Mouse (Mus musculus) lung, embryonic 15.5 days (tissue): Measurements from ENCODE around the gene Ttc41. TPM values are rescaled to one million over a fixed set of nuclear protein-coding genes. Genes with fewer than 3 reads are reported as not detected.

Experiments
- ATAC-seq: fragments of 200-750 bp; cut with Nextera tagmentation; 2 replicates; pipeline ENCODE4 v1.8.0; 2017; ENCODE audit warnings: moderate number of reproducible peaks, borderline replicate concordance; ENCODE audit not compliant: low FRiP score, low TSS enrichment; ENCODE audit errors: extremely low read depth
- H3K27ac ChIP-seq: fragments of 300-500 bp; sonication (generic); 2 replicates; pipeline ENCODE4 v1.5.1; 2015; ENCODE audit warnings: moderate library complexity, mild to moderate bottlenecking, inconsistent platforms
- H3K27me3 ChIP-seq: fragments of 300-500 bp; sonication (generic); 2 replicates; pipeline ENCODE4 v1.6.1; 2015; ENCODE audit warnings: inconsistent platforms
- H3K36me3 ChIP-seq: fragments of 300-500 bp; sonication (generic); 2 replicates; pipeline ENCODE4 v1.6.1; 2015; ENCODE audit warnings: inconsistent platforms
- H3K4me1 ChIP-seq: fragments of 300-500 bp; sonication (generic); 2 replicates; pipeline ENCODE4 v1.6.1; 2015; ENCODE audit warnings: inconsistent platforms
- H3K4me2 ChIP-seq: fragments of 300-500 bp; sonication (generic); 2 replicates; pipeline ENCODE4 v1.6.1; 2015; ENCODE audit warnings: inconsistent platforms, mild to moderate bottlenecking, moderate library complexity
- H3K4me3 ChIP-seq: fragments of 300-500 bp; sonication (generic); 2 replicates; pipeline ENCODE4 v1.5.1; 2015; ENCODE audit warnings: mild to moderate bottlenecking, inconsistent platforms
- H3K9ac ChIP-seq: fragments of 300-500 bp; sonication (generic); 2 replicates; pipeline ENCODE4 v1.6.1; 2015; ENCODE audit warnings: inconsistent platforms
- H3K9me3 ChIP-seq: fragments of 300-500 bp; sonication (generic); 2 replicates; pipeline ENCODE4 v1.6.1; 2016; ENCODE audit warnings: inconsistent platforms
- WGBS: fragments of 180-500 bp; shearing (Covaris S2); methylation state at CpG from one replicate; pipeline ENCODE4 v1.1.7; 2015; 5-methylcytosine and 5-hydroxymethylcytosine counted together
- polyA plus RNA-seq: library from polyadenylated mRNA; unstranded; fragments of >200 nt; fragmentation: Nextera tagmentation; extraction: Ambion mirVana; gene quantifications from 2 replicates; pipeline ENCODE4 v1.2.1, GENCODE M21; 2015

Ttc41 gene
- polyA plus RNA-seq, 1 experiment from 2014 or later = 1.6 TPM

DNA sequence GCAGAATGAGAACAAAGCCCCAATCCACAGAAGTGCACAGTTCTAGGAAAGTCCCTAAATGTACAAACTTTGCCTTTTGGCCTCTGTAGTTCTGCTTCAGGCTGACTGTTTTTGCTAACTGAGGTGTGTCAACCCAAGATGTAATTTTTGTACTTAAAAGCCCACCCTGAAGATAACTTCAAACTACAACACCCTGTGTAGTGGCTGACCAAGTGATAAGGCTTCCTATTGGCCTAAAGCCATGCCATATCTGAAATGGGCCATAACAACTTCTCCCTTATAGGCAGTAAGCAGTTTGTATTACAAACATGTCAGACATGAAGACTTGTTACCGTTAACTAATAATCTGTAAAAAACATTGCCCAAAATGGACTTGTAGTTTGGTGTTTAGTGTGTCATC, 52.1 kb downstream of the Ttc41 start:
- WGBS = 85% methylated on average over 1 of the region's 1 CpGs
- H3K27ac ChIP-seq = no peak overlapping the region
- no peak overlapping the region for H3K9ac ChIP-seq
- H3K27me3 ChIP-seq = no peaks in the 10 kb centered on the region
- no peak for ATAC-seq
- H3K4me1 ChIP-seq = no peaks in the 10 kb centered on the region
- no peaks in the 10 kb centered on the region for H3K36me3 ChIP-seq
- H3K9me3 ChIP-seq = no peaks in the 10 kb centered on the region
- no peak overlapping the region for H3K4me2 ChIP-seq
- no peak overlapping the region for H3K4me3 ChIP-seq

GRCm38 (mm10) chr10:86758211-86758610, 52.6 kb downstream of the Ttc41 start:
- Histone ChIP-seq H3K36me3 (no peaks in the 10 kb centered on the region), H3K4me1 (no peaks in the 10 kb centered on the region), H3K9ac (no peak overlapping the region), H3K4me2 (no peak overlapping the region), H3K27me3 (no peaks in the 10 kb centered on the region), H3K4me3 (no peak overlapping the region), H3K9me3 (no peaks in the 10 kb centered on the region), H3K27ac (no peak overlapping the region)
- no peak for ATAC-seq
- 79% methylated on average over 6 of the region's 6 CpGs for WGBS

- Histone ChIP-seq H3K27me3 (no peaks in the 10 kb centered on the region), H3K4me1 (no peaks in the 10 kb centered on the region), H3K9me3 (no peaks in the 10 kb centered on the region), H3K27ac (no peak overlapping the region), H3K4me3 (no peak overlapping the region), H3K36me3 (no peaks in the 10 kb centered on the region), H3K9ac (no peak overlapping the region), H3K4me2 (no peak overlapping the region)
- WGBS = 61% methylated on average over 1 of the region's 1 CpGs
- ATAC-seq = no peak
These were observed 55.6 kb downstream of the Ttc41 start for GRCm38 (mm10) chr10:86761236-86761635.

GRCm38 (mm10) chr10:86761722-86762383, 56.2 kb downstream of the Ttc41 start:
- H3K9me3 ChIP-seq = no peaks in the 10 kb centered on the region
- H3K4me1 ChIP-seq = no peaks in the 10 kb centered on the region
- WGBS = 43% methylated on average over 7 of the region's 7 CpGs
- no peak overlapping the region for H3K27ac ChIP-seq
- H3K27me3 ChIP-seq = no peaks in the 10 kb centered on the region
- H3K36me3 ChIP-seq = no peaks in the 10 kb centered on the region
- no peak overlapping the region for H3K4me2 ChIP-seq
- H3K9ac ChIP-seq = no peak overlapping the region
- H3K4me3 ChIP-seq = no peak overlapping the region
- no peak for ATAC-seq

GRCm38 (mm10) chr10:86762384-86762730, 56.7 kb downstream of the Ttc41 start:
- Histone ChIP-seq H3K36me3 (no peaks in the 10 kb centered on the region), H3K4me2 (no peak overlapping the region), H3K4me3 (no peak overlapping the region), H3K4me1 (no peaks in the 10 kb centered on the region), H3K9ac (no peak overlapping the region), H3K27me3 (no peaks in the 10 kb centered on the region), H3K27ac (no peak overlapping the region), H3K9me3 (no peaks in the 10 kb centered on the region)
- ATAC-seq = no peak
- WGBS = 60% methylated on average over 3 of the region's 3 CpGs

DNA sequence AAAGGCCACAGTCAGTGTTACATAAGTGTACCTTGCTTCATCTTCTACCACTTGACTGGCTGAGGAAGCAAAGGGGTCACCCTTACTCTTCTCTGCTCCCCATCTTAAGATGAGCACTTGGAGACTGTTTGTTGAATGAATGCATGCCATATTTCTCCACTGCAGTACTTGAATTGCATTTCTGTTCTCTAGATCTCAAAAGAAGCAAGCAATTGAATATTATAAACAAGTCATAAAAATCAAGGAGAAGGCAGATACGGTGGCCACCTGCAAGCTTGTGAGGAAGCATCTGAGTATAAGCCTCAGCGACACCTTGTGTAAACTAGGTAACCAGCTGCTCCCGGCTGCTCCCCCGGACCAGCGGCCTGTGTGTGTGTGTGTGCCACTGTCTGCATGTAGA, 58.1 kb downstream of the Ttc41 start, which contains the start of gene Gm49358:
Gene Gm49358 (plus strand): TSS at position 301 of the 400 bp plus-strand sequence.
- H3K4me1 ChIP-seq = no peaks in the 10 kb centered on the region
- H3K9me3 ChIP-seq = no peaks in the 10 kb centered on the region
- no peak within 1 kb of the TSS for H3K4me3 ChIP-seq
- ATAC-seq = no peak
- no peak within 1 kb of the TSS for H3K27ac ChIP-seq
- H3K27me3 ChIP-seq = no peaks in the 10 kb centered on the region
- H3K9ac ChIP-seq = no peak within 1 kb of the TSS
- 81% methylated on average over 5 of the region's 5 CpGs for WGBS
- no peak within 1 kb of the TSS for H3K4me2 ChIP-seq
- no peaks in the 10 kb centered on the region for H3K36me3 ChIP-seq

DNA sequence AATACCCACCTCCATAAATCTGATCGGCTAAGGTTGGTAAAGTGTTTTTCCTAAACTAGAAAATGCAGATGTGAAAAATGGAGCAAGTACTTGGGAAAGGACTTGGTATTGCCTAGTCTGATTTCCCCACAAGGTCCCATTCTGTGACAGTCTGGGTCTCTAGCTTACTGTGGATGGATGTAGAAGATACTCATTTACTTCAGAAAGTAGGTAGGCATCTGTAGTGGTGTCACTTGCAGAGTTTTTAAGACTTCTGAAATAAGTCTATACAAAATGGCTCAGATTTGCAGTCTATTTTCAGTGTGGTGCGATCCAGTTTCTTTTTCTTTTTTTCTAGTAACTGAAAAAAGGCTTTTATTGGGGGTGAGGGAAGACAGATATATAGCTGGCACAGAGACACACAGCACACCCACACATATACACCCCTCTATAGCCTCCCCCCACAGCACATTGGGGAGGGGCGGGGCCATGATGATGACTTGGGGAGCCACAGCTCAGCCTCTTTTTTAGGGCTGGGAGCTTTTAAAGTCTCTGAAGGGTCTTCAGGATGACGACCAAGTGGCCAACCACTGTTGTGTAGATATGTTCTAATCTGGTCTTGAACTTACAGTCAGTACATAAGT, 59.8 kb downstream of the Ttc41 start:
- 72% methylated on average over 4 of the region's 4 CpGs for WGBS
- H3K4me1 ChIP-seq = no peaks in the 10 kb centered on the region
- H3K4me3 ChIP-seq = no peak overlapping the region
- no peaks in the 10 kb centered on the region for H3K9me3 ChIP-seq
- no peak overlapping the region for H3K27ac ChIP-seq
- H3K4me2 ChIP-seq = no peak overlapping the region
- H3K9ac ChIP-seq = no peak overlapping the region
- ATAC-seq = no peak
- no peaks in the 10 kb centered on the region for H3K36me3 ChIP-seq
- H3K27me3 ChIP-seq = no peaks in the 10 kb centered on the region

- no peaks in the 10 kb centered on the region for H3K4me1 ChIP-seq
- H3K9me3 ChIP-seq = no peaks in the 10 kb centered on the region
- 51% methylated on average over 5 of the region's 5 CpGs for WGBS
- no peak for ATAC-seq
- H3K4me2 ChIP-seq = no peak overlapping the region
- H3K27me3 ChIP-seq = no peaks in the 10 kb centered on the region
- no peak overlapping the region for H3K4me3 ChIP-seq
- no peaks in the 10 kb centered on the region for H3K36me3 ChIP-seq
- no peak overlapping the region for H3K9ac ChIP-seq
- H3K27ac ChIP-seq = no peak overlapping the region
These were observed 63.6 kb downstream of the Ttc41 start for GRCm38 (mm10) chr10:86769216-86769615.

GRCm38 (mm10) chr10:86769797-86770196, 64.2 kb downstream of the Ttc41 start:
- Histone ChIP-seq H3K27me3 (no peaks in the 10 kb centered on the region), H3K4me3 (no peak overlapping the region), H3K4me2 (no peak overlapping the region), H3K4me1 (no peaks in the 10 kb centered on the region), H3K9ac (no peak overlapping the region), H3K36me3 (no peaks in the 10 kb centered on the region), H3K9me3 (no peaks in the 10 kb centered on the region), H3K27ac (no peak overlapping the region)
- WGBS = 32% methylated on average over 4 of the region's 4 CpGs
- ATAC-seq = no peak

GRCm38 (mm10) chr10:86771701-86772100, 66.1 kb downstream of the Ttc41 start:
- H3K36me3 ChIP-seq = no peaks in the 10 kb centered on the region
- no peaks in the 10 kb centered on the region for H3K9me3 ChIP-seq
- H3K4me1 ChIP-seq = no peaks in the 10 kb centered on the region
- no peaks in the 10 kb centered on the region for H3K27me3 ChIP-seq
- no peak overlapping the region for H3K4me3 ChIP-seq
- ATAC-seq = no peak
- no peak overlapping the region for H3K4me2 ChIP-seq
- no peak overlapping the region for H3K9ac ChIP-seq
- no peak overlapping the region for H3K27ac ChIP-seq
- WGBS = 80% methylated on average over 5 of the region's 5 CpGs

GRCm38 (mm10) chr10:86772231-86772631, 66.6 kb downstream of the Ttc41 start:
- Histone ChIP-seq H3K36me3 (no peaks in the 10 kb centered on the region), H3K4me1 (no peaks in the 10 kb centered on the region), H3K4me3 (no peak overlapping the region), H3K4me2 (no peak overlapping the region), H3K27ac (no peak overlapping the region), H3K9me3 (no peaks in the 10 kb centered on the region), H3K27me3 (no peaks in the 10 kb centered on the region), H3K9ac (no peak overlapping the region)
- WGBS = 45% methylated on average over 6 of the region's 6 CpGs
- no peak for ATAC-seq

DNA sequence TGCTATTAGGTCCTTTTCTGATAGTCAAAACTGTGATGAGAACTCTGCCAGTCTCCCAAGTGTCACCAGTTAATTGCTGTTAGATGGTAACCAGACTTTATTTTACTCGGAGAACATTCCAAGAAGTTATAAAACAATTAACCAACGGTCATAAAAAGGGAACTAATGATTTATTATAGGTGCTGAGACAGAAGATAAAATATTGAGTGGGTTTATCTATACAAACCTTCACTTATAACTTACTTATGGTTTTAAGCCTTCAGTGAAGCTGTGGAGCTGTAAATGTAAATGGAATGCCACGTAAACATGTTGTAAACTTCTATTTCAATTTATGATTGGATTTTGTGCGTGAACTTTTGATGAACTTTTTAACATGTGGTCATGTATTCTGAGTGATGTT, 67.7 kb downstream of the Ttc41 start:
- H3K27me3 ChIP-seq = no peaks in the 10 kb centered on the region
- no peak overlapping the region for H3K4me2 ChIP-seq
- H3K4me1 ChIP-seq = peaks cover 9% of the 10 kb centered on the region
- no peaks in the 10 kb centered on the region for H3K9me3 ChIP-seq
- no peak overlapping the region for H3K27ac ChIP-seq
- no peak for ATAC-seq
- no peaks in the 10 kb centered on the region for H3K36me3 ChIP-seq
- WGBS = 46% methylated on average over 4 of the region's 4 CpGs
- no peak overlapping the region for H3K9ac ChIP-seq
- H3K4me3 ChIP-seq = no peak overlapping the region
